Mouse (Mus musculus): Measurements from ENCODE around the gene Runx2. TPM values are rescaled to one million over a fixed set of nuclear protein-coding genes. Genes with fewer than 3 reads are reported as not detected.

Gene Runx2
- polyA plus RNA-seq, 1 experiment from 2014 or later: 0.52 TPM

- H3K36me3 ChIP-seq: no peaks in the 10 kb centered on the region
- ATAC-seq (ENCODE audit: low FRiP score, low read depth): peak; percentile 21; the same call in 1 of the 2 replicates
Measured at GRCm38 (mm10) chr17:44560016-44560415, 254.6 kb downstream of the Runx2 start.

GRCm38 (mm10) chr17:44557199-44558111 is 257.1 kb downstream of the Runx2 start:
- H3K9me3 ChIP-seq: no peaks in the 10 kb centered on the region
- H3K27ac ChIP-seq: no peak overlapping the region
- H3K9ac ChIP-seq: no peak overlapping the region
- 88% methylated on average over 16 of the region's 16 CpGs for WGBS
- H3K27me3 ChIP-seq (replicated peaks): no peaks in the 10 kb centered on the region
- no peak for ATAC-seq (ENCODE audit: low FRiP score, low read depth)
- H3K4me2 ChIP-seq (replicated peaks): no peak overlapping the region
- no peaks in the 10 kb centered on the region for H3K4me1 ChIP-seq
- no peaks in the 10 kb centered on the region for H3K36me3 ChIP-seq
- no peak overlapping the region for H3K4me3 ChIP-seq

More at GRCm38 (mm10) chr17:44560016-44560415, 254.6 kb downstream of the Runx2 start:
- Histone ChIP-seq H3K27me3 (replicated peaks) (no peaks in the 10 kb centered on the region), H3K9ac (no peak overlapping the region), H3K9me3 (no peaks in the 10 kb centered on the region), H3K4me3 (no peak overlapping the region), H3K4me2 (replicated peaks) (no peak overlapping the region), H3K4me1 (no peaks in the 10 kb centered on the region), H3K27ac (no peak overlapping the region)
- WGBS: 56% methylated on average over 7 of the region's 7 CpGs

GRCm38 (mm10) chr17:44554941-44555340 is 259.7 kb downstream of the Runx2 start:
- Histone ChIP-seq H3K36me3 (no peaks in the 10 kb centered on the region), H3K27ac (no peak overlapping the region), H3K4me2 (replicated peaks) (no peak overlapping the region), H3K9ac (no peak overlapping the region), H3K27me3 (replicated peaks) (no peaks in the 10 kb centered on the region), H3K4me1 (no peaks in the 10 kb centered on the region), H3K4me3 (no peak overlapping the region), H3K9me3 (no peaks in the 10 kb centered on the region)
- WGBS: 92% methylated on average over 4 of the region's 4 CpGs
- ATAC-seq (ENCODE audit: low FRiP score, low read depth): no peak

- ATAC-seq (ENCODE audit: low FRiP score, low read depth): no peak
- H3K4me1 ChIP-seq: no peaks in the 10 kb centered on the region
- no peak overlapping the region for H3K4me3 ChIP-seq
- no peak overlapping the region for H3K4me2 ChIP-seq (replicated peaks)
- WGBS: 75% methylated on average over 2 of the region's 2 CpGs
- no peaks in the 10 kb centered on the region for H3K9me3 ChIP-seq
- no peaks in the 10 kb centered on the region for H3K36me3 ChIP-seq
- H3K27ac ChIP-seq: no peak overlapping the region
- no peak overlapping the region for H3K9ac ChIP-seq
- no peaks in the 10 kb centered on the region for H3K27me3 ChIP-seq (replicated peaks)
Measured at GRCm38 (mm10) chr17:44549551-44549950, 265.0 kb downstream of the Runx2 start.

- ATAC-seq (ENCODE audit: low FRiP score, low read depth): no peak
- H3K36me3 ChIP-seq: no peaks in the 10 kb centered on the region
- no peaks in the 10 kb centered on the region for H3K27me3 ChIP-seq (replicated peaks)
- H3K27ac ChIP-seq: no peak overlapping the region
- no peak overlapping the region for H3K4me3 ChIP-seq
- no peak overlapping the region for H3K4me2 ChIP-seq (replicated peaks)
- H3K9ac ChIP-seq: no peak overlapping the region
- H3K9me3 ChIP-seq: no peaks in the 10 kb centered on the region
- H3K4me1 ChIP-seq: no peaks in the 10 kb centered on the region
- 73% methylated on average over 4 of the region's 4 CpGs for WGBS
Measured at GRCm38 (mm10) chr17:44547922-44548321, 266.7 kb downstream of the Runx2 start.

- no peaks in the 10 kb centered on the region for H3K36me3 ChIP-seq
- H3K9ac ChIP-seq: no peak overlapping the region
- no peak overlapping the region for H3K27ac ChIP-seq
- no peak for ATAC-seq (ENCODE audit: low FRiP score, low read depth)
- no peak overlapping the region for H3K4me2 ChIP-seq (replicated peaks)
- no peak overlapping the region for H3K4me3 ChIP-seq
- 67% methylated on average over 8 of the region's 8 CpGs for WGBS
- H3K4me1 ChIP-seq: no peaks in the 10 kb centered on the region
- no peaks in the 10 kb centered on the region for H3K27me3 ChIP-seq (replicated peaks)
- H3K9me3 ChIP-seq: no peaks in the 10 kb centered on the region
Measured at GRCm38 (mm10) chr17:44546801-44547200, 267.8 kb downstream of the Runx2 start.

GRCm38 (mm10) chr17:44545141-44545813 is 269.3 kb downstream of the Runx2 start:
- Histone ChIP-seq H3K4me1 (no peaks in the 10 kb centered on the region), H3K4me2 (replicated peaks) (no peak overlapping the region), H3K36me3 (no peaks in the 10 kb centered on the region), H3K27ac (no peak overlapping the region), H3K9ac (no peak overlapping the region), H3K27me3 (replicated peaks) (no peaks in the 10 kb centered on the region), H3K9me3 (no peaks in the 10 kb centered on the region), H3K4me3 (no peak overlapping the region)
- WGBS: 57% methylated on average over 14 of the region's 14 CpGs
- no peak for ATAC-seq (ENCODE audit: low FRiP score, low read depth)

GRCm38 (mm10) chr17:44542706-44543105 is 271.9 kb downstream of the Runx2 start:
- Histone ChIP-seq H3K9me3 (no peaks in the 10 kb centered on the region), H3K4me3 (no peak overlapping the region), H3K4me2 (replicated peaks) (no peak overlapping the region), H3K27me3 (replicated peaks) (no peaks in the 10 kb centered on the region), H3K36me3 (no peaks in the 10 kb centered on the region), H3K9ac (no peak overlapping the region), H3K27ac (no peak overlapping the region), H3K4me1 (no peaks in the 10 kb centered on the region)
- 90% methylated on average over 3 of the region's 3 CpGs for WGBS
- no peak for ATAC-seq (ENCODE audit: low FRiP score, low read depth)

- H3K9ac ChIP-seq: no peak overlapping the region
- ATAC-seq (ENCODE audit: low FRiP score, low read depth): no peak
- H3K4me2 ChIP-seq (replicated peaks): no peak overlapping the region
- WGBS: 68% methylated on average over 5 of the region's 5 CpGs
- no peaks in the 10 kb centered on the region for H3K36me3 ChIP-seq
- no peaks in the 10 kb centered on the region for H3K9me3 ChIP-seq
- H3K27ac ChIP-seq: no peak overlapping the region
- H3K27me3 ChIP-seq (replicated peaks): no peaks in the 10 kb centered on the region
- no peak overlapping the region for H3K4me3 ChIP-seq
- H3K4me1 ChIP-seq: no peaks in the 10 kb centered on the region
Measured at GRCm38 (mm10) chr17:44540699-44541098, 273.9 kb downstream of the Runx2 start.

- no peaks in the 10 kb centered on the region for H3K9me3 ChIP-seq
- no peak overlapping the region for H3K9ac ChIP-seq
- H3K4me2 ChIP-seq (replicated peaks): no peak overlapping the region
- no peak overlapping the region for H3K27ac ChIP-seq
- H3K27me3 ChIP-seq (replicated peaks): no peaks in the 10 kb centered on the region
- no peak overlapping the region for H3K4me3 ChIP-seq
- ATAC-seq (ENCODE audit: low FRiP score, low read depth): no peak
- WGBS: 76% methylated on average over 11 of the region's 11 CpGs
- H3K4me1 ChIP-seq: no peaks in the 10 kb centered on the region
- H3K36me3 ChIP-seq: no peaks in the 10 kb centered on the region
Measured at GRCm38 (mm10) chr17:44538921-44539320, 275.7 kb downstream of the Runx2 start.

- Histone ChIP-seq H3K9ac (no peak overlapping the region), H3K4me1 (no peaks in the 10 kb centered on the region), H3K4me2 (replicated peaks) (no peak overlapping the region), H3K4me3 (no peak overlapping the region), H3K27me3 (replicated peaks) (no peaks in the 10 kb centered on the region), H3K27ac (no peak overlapping the region), H3K36me3 (no peaks in the 10 kb centered on the region), H3K9me3 (no peaks in the 10 kb centered on the region)
- no peak for ATAC-seq (ENCODE audit: low FRiP score, low read depth)
- WGBS: 80% methylated on average over 6 of the region's 6 CpGs
Measured at GRCm38 (mm10) chr17:44530000-44530399, 284.6 kb downstream of the Runx2 start.

GRCm38 (mm10) chr17:44528617-44529016 is 286.0 kb downstream of the Runx2 start:
- Histone ChIP-seq H3K36me3 (no peaks in the 10 kb centered on the region), H3K9ac (no peak overlapping the region), H3K9me3 (no peaks in the 10 kb centered on the region), H3K27me3 (replicated peaks) (no peaks in the 10 kb centered on the region), H3K27ac (no peak overlapping the region), H3K4me1 (no peaks in the 10 kb centered on the region), H3K4me3 (no peak overlapping the region), H3K4me2 (replicated peaks) (no peak overlapping the region)
- 63% methylated on average over 4 of the region's 4 CpGs for WGBS
- ATAC-seq (ENCODE audit: low FRiP score, low read depth): no peak
